Mouse (Mus musculus) midbrain, embryonic 16.5 days (tissue): ENCODE results near the gene Etv3. TPM values are rescaled to one million over a fixed set of nuclear protein-coding genes. Genes with fewer than 3 reads are reported as not detected.

Experiments used
- ATAC-seq: fragments of 200-750 bp; cut with Nextera tagmentation; 2 replicates; pipeline ENCODE4 v1.8.0; 2017; ENCODE audit warnings: moderate TSS enrichment
- H3K27ac ChIP-seq: fragments of 300-500 bp; sonication (generic); 2 replicates; pipeline ENCODE4 v1.5.1; 2014; ENCODE audit warnings: mild to moderate bottlenecking, low read length, mixed read lengths
- H3K27me3 ChIP-seq: fragments of 300-500 bp; sonication (generic); 2 replicates; pipeline ENCODE4 v1.6.1; 2014; ENCODE audit warnings: low read depth, low read length, mixed read lengths; ENCODE audit not compliant: control insufficient read depth, insufficient read depth
- H3K36me3 ChIP-seq: fragments of 300-500 bp; sonication (generic); 2 replicates; pipeline ENCODE4 v1.6.1; 2014; ENCODE audit warnings: mild to moderate bottlenecking, low read length, moderate library complexity, mixed read lengths; ENCODE audit not compliant: control insufficient read depth, insufficient read depth
- H3K4me1 ChIP-seq: fragments of 300-500 bp; sonication (generic); 2 replicates; pipeline ENCODE4 v1.6.1; 2014; ENCODE audit warnings: mild to moderate bottlenecking, low read length, mixed read lengths; ENCODE audit not compliant: control insufficient read depth, insufficient read depth
- H3K4me2 ChIP-seq: fragments of 300-500 bp; sonication (generic); 2 replicates; pipeline ENCODE4 v1.6.1; 2014; ENCODE audit warnings: mild to moderate bottlenecking, low read length, mixed read lengths
- H3K4me3 ChIP-seq: fragments of 300-500 bp; sonication (generic); 2 replicates; pipeline ENCODE4 v1.5.1; 2014; ENCODE audit warnings: low read depth, mild to moderate bottlenecking, low read length, moderate library complexity, mixed read lengths
- H3K9ac ChIP-seq: fragments of 300-500 bp; sonication (generic); 2 replicates; pipeline ENCODE4 v1.6.1; 2014; ENCODE audit warnings: low read depth, low read length, mixed read lengths
- H3K9me3 ChIP-seq: fragments of 300-500 bp; sonication (generic); replicated peaks from 2 replicates; pipeline ENCODE4 v1.6.1; 2014; ENCODE audit warnings: mild to moderate bottlenecking, low read length, mixed read lengths; ENCODE audit not compliant: control insufficient read depth, poor library complexity, severe bottlenecking
- WGBS: fragments of 180-500 bp; shearing (Covaris S2); extraction: QIAGEN DNeasy Blood & Tissue Kit; methylation state at CpG from one replicate; pipeline ENCODE4 v1.1.7; 2014; 5-methylcytosine and 5-hydroxymethylcytosine counted together
- polyA plus RNA-seq: library from polyadenylated mRNA; unstranded; fragments of >200 nt; fragmentation: Nextera tagmentation; extraction: Ambion mirVana; gene quantifications from 2 replicates; pipeline ENCODE4 v1.2.1, GENCODE M21; 2015

The Etv3 gene
- polyA plus RNA-seq, 1 experiment from 2014 or later = 9.7 TPM

GRCm38 (mm10) chr3:87561434-87561833 is 36.2 kb downstream of the Etv3 start:
- ATAC-seq = no peak
- Histone ChIP-seq H3K4me3 (no peak overlapping the region), H3K4me1 (peaks cover 6% of the 10 kb centered on the region; the same call in 1 of the 2 replicates), H3K36me3 (no peaks in the 10 kb centered on the region), H3K9me3 (no peaks in the 10 kb centered on the region), H3K9ac (no peak overlapping the region), H3K27ac (no peak overlapping the region), H3K4me2 (no peak overlapping the region), H3K27me3 (no peaks in the 10 kb centered on the region)
- WGBS = 86% methylated on average over 8 of the region's 8 CpGs

DNA sequence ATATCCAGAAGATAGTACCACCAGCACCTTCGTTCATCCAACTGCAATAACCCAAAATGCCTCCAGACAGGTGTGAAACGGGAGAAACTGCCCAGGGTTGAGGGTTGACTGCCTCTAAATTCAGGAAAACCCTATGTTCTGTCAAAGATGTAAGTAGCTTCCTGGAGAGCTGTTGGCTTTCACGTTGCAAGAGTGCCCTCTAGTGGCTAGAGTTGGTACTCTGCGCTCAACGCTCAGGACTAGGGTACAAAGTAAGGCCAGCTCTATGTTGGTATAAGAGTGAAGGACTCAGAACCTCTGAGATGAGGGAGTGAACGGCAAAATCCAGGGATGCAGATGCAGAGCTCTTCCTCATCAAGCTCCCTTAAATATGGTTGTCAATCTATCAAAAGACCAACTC is 37.2 kb downstream of the Etv3 start:
- no peak overlapping the region for H3K27ac ChIP-seq
- no peak overlapping the region for H3K4me3 ChIP-seq
- WGBS = 4% methylated on average over 6 of the region's 6 CpGs
- H3K36me3 ChIP-seq = no peaks in the 10 kb centered on the region
- H3K27me3 ChIP-seq = no peaks in the 10 kb centered on the region
- no peak for ATAC-seq
- H3K4me2 ChIP-seq = no peak overlapping the region
- H3K9ac ChIP-seq = no peak overlapping the region
- H3K9me3 ChIP-seq = no peaks in the 10 kb centered on the region
- H3K4me1 ChIP-seq = peaks cover 6% of the 10 kb centered on the region; the same call in 1 of the 2 replicates

GRCm38 (mm10) chr3:87563466-87563865 is 38.3 kb downstream of the Etv3 start:
- WGBS = 72% methylated on average over 5 of the region's 5 CpGs
- Histone ChIP-seq H3K9ac (no peak overlapping the region), H3K4me1 (peaks cover 6% of the 10 kb centered on the region; the same call in 1 of the 2 replicates), H3K4me2 (no peak overlapping the region), H3K27ac (no peak overlapping the region), H3K36me3 (no peaks in the 10 kb centered on the region), H3K27me3 (no peaks in the 10 kb centered on the region), H3K9me3 (no peaks in the 10 kb centered on the region), H3K4me3 (no peak overlapping the region)
- ATAC-seq = no peak

DNA sequence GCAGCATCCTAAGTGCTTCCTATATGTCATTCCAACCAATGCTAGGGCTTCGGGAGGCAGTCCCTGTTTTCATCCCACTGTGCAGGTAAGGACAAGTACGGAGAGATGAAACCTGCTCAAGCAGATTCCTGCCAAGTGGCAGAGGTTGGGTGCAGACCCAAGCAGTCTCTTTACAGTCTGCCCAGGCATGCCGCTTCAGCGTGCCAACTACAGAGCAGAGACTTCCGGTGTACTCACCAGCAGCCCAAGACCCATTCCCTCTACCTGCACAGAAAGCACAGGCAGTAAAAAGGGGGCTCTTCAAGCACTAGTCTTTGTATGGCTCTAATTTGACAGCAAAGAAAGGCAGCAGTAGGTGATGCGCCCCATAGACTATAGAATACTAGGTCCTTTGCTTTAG is 40.4 kb downstream of the Etv3 start:
- ATAC-seq = peak; percentile 53
- Histone ChIP-seq H3K9ac (peak overlapping the region; percentile 67), H3K4me3 (peak overlapping the region; percentile 29), H3K27me3 (no peaks in the 10 kb centered on the region), H3K4me2 (peak overlapping the region; percentile 62), H3K27ac (peak overlapping the region; percentile 97), H3K4me1 (peaks cover 6% of the 10 kb centered on the region; the same call in 1 of the 2 replicates), H3K9me3 (no peaks in the 10 kb centered on the region), H3K36me3 (no peaks in the 10 kb centered on the region)
- WGBS = 56% methylated on average over 6 of the region's 6 CpGs

DNA sequence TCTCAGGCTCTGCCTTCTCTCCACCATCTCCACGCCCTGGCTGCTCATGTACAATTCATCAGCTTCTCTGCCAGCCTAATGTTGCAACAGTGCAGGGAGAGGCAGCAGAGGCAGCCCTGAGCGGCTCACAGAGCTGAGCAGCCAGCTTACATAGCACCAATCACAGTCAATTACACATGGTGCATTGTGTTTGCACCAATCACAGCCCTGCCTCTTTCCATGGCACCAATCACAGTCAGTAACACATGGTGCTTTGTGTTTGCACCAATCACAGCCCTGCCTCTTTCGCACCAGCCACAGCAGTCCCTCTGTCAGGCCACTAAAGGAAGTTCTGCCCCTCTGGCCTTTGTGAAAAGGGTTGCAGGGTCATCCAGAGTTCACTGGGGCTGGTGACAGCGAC is 40.9 kb downstream of the Etv3 start:
- no peaks in the 10 kb centered on the region for H3K27me3 ChIP-seq
- WGBS = 2% methylated on average over 4 of the region's 4 CpGs
- peak; percentile 100 for ATAC-seq
- H3K4me1 ChIP-seq = peaks cover 6% of the 10 kb centered on the region; the same call in 1 of the 2 replicates
- H3K9ac ChIP-seq = peak overlapping the region; percentile 67
- peak overlapping the region; percentile 62 for H3K4me2 ChIP-seq
- H3K36me3 ChIP-seq = no peaks in the 10 kb centered on the region
- peak overlapping the region; percentile 97 for H3K27ac ChIP-seq
- no peaks in the 10 kb centered on the region for H3K9me3 ChIP-seq
- peak overlapping the region; percentile 33 for H3K4me3 ChIP-seq

DNA sequence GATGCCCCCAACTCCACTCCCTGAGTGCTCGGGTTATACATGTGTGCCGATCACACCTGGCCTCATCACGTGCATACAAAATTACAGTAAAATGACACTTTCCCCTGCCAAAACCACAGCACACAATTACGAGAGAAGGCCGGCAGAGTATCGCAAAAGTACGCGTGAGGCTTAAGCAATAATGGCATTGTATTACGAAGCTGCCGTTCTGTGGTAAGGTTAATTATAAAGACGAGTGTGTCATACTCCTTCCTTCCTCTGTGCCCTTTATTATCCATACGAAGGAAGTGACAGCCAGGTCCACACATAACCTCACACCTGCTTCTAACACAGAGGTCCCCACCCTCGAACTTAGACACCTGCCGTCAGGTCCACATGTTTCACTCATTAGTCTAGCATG is 42.3 kb downstream of the Etv3 start:
- H3K27me3 ChIP-seq = no peaks in the 10 kb centered on the region
- H3K4me1 ChIP-seq = peaks cover 6% of the 10 kb centered on the region; the same call in 1 of the 2 replicates
- no peak overlapping the region for H3K27ac ChIP-seq
- no peaks in the 10 kb centered on the region for H3K9me3 ChIP-seq
- no peak overlapping the region for H3K9ac ChIP-seq
- no peaks in the 10 kb centered on the region for H3K36me3 ChIP-seq
- no peak overlapping the region for H3K4me3 ChIP-seq
- ATAC-seq = no peak
- 94% methylated on average over 14 of the region's 14 CpGs for WGBS
- H3K4me2 ChIP-seq = no peak overlapping the region

GRCm38 (mm10) chr3:87568681-87569080 is 43.5 kb downstream of the Etv3 start:
- Histone ChIP-seq H3K4me1 (peaks cover 6% of the 10 kb centered on the region; the same call in 1 of the 2 replicates), H3K4me2 (no peak overlapping the region), H3K36me3 (no peaks in the 10 kb centered on the region), H3K9ac (no peak overlapping the region), H3K4me3 (no peak overlapping the region), H3K27me3 (no peaks in the 10 kb centered on the region), H3K9me3 (no peaks in the 10 kb centered on the region), H3K27ac (no peak overlapping the region)
- ATAC-seq = no peak
- 97% methylated on average over 5 of the region's 5 CpGs for WGBS

DNA sequence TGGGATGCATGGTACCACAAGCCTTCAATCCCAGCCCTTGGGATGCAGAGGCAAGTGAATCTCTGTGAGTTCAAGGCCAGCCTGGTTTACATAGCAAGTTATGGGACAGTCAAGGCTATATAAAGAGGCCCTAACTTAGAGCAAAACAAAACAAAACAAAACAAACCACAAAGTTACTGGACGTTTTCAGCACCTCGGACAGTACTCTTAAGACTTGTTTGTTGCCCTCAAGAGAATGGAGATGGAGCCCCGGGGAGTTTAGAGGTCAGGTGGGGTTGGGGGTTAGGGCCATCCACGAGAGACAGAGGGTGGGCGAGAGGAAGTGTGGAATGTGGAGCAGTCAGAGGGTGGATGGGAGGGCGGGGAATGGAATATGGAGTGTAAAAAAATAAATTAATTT is 50.6 kb downstream of the Etv3 start:
- no peak overlapping the region for H3K4me3 ChIP-seq
- H3K9me3 ChIP-seq = 0 out of 2 replicates have a peak, but pooled peaks cover 2% of the 10 kb centered on the region
- 38% methylated on average over 6 of the region's 6 CpGs for WGBS
- H3K4me2 ChIP-seq = no peak overlapping the region
- H3K27me3 ChIP-seq = no peaks in the 10 kb centered on the region
- no peaks in the 10 kb centered on the region for H3K4me1 ChIP-seq
- no peak overlapping the region for H3K9ac ChIP-seq
- no peak overlapping the region for H3K27ac ChIP-seq
- ATAC-seq = no peak
- no peaks in the 10 kb centered on the region for H3K36me3 ChIP-seq

DNA sequence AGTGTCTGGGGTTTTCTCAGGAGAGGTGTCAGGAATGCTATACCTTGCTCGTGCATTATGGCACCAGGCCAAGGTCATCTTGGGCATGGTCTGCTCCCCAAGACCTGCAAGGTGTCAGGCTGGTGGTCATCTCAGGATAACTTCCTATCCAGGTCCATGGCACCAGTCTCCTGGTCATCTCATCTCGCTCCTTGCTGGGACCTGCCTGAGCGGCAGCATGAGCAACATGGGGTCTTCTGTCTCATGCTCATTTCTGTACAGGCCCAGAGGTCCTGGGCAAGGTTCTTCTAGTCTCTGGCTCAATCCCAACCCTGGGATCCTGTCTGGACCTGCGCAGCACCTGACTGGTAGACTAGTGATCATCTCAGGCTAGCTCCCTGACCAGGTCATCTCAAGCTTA is 57.1 kb downstream of the Etv3 start:
- Histone ChIP-seq H3K9ac (no peak overlapping the region), H3K4me1 (no peaks in the 10 kb centered on the region), H3K27me3 (no peaks in the 10 kb centered on the region), H3K9me3 (0 out of 2 replicates have a peak, but pooled peaks cover 2% of the 10 kb centered on the region), H3K4me2 (no peak overlapping the region), H3K36me3 (no peaks in the 10 kb centered on the region), H3K4me3 (no peak overlapping the region), H3K27ac (no peak overlapping the region)
- ATAC-seq = no peak
- WGBS = 91% methylated on average over 4 of the region's 4 CpGs
